Mouse (Mus musculus): ENCODE measurements around the gene Gm32717.
"Not testable (repeated sequence)": the region's sequence is repeated elsewhere in the genome, so short reads cannot be mapped to it uniquely, and the experiment has no call there.

Gene Gm32717

GRCm38 (mm10) chr10:118240680-118241079, at the start of gene Gm32717:
TSS of gene Gm32717 (minus strand) at chr10:118240780.
- not testable (repeated sequence) for DNase-seq

- DNase-seq, result not testable (repeated sequence)
These were observed 42.4 kb upstream of the Gm32717 start for GRCm38 (mm10) chr10:118283016-118283415.

GRCm38 (mm10) chr10:118282565-118282964, 42.0 kb upstream of the Gm32717 start:
- not testable (repeated sequence) for DNase-seq

GRCm38 (mm10) chr10:118278069-118278468, 37.5 kb upstream of the Gm32717 start:
- not testable (repeated sequence) for DNase-seq

GRCm38 (mm10) chr10:118271416-118271815, 30.8 kb upstream of the Gm32717 start:
- not testable (repeated sequence) for DNase-seq

GRCm38 (mm10) chr10:118268812-118269211, 28.2 kb upstream of the Gm32717 start:
- not testable (repeated sequence) for DNase-seq

GRCm38 (mm10) chr10:118258388-118258787, 17.8 kb upstream of the Gm32717 start, which contains the start of gene Gm32802:
TSS of gene Gm32802 (plus strand) at chr10:118258688.
- not testable (repeated sequence) for DNase-seq

GRCm38 (mm10) chr10:118250852-118251295, 10.3 kb upstream of the Gm32717 start:
- no peak for DNase-seq

- DNase-seq, result not testable (repeated sequence)
These were observed 8.5 kb upstream of the Gm32717 start for GRCm38 (mm10) chr10:118249006-118249595.

GRCm38 (mm10) chr10:118232607-118233006, 8.0 kb downstream of the Gm32717 start:
- not testable (repeated sequence) for DNase-seq

GRCm38 (mm10) chr10:118227629-118228028, 13.0 kb downstream of the Gm32717 start:
- not testable (repeated sequence) for DNase-seq

- not testable (repeated sequence) for DNase-seq
These were observed 24.7 kb downstream of the Gm32717 start for GRCm38 (mm10) chr10:118215719-118216393.

- no peak for DNase-seq
These were observed 35.9 kb downstream of the Gm32717 start, which contains the start of gene Il22 for GRCm38 (mm10) chr10:118204642-118205041. TSS of gene Il22 (plus strand) at chr10:118204942.

GRCm38 (mm10) chr10:118195150-118195549, 45.4 kb downstream of the Gm32717 start:
- not testable (repeated sequence) for DNase-seq
